Mouse (Mus musculus) frontal cortex, adult 2 months (tissue): ENCODE data around the gene Esrra. TPM values are rescaled to one million over a fixed set of nuclear protein-coding genes. Genes with fewer than 3 reads are reported as not detected.
"Not testable (repeated sequence)": the region's sequence is repeated elsewhere in the genome, so short reads cannot be mapped to it uniquely, and the experiment has no call there.

ENCODE experiments used
- DNase-seq, 2 experiments: peaks; one replicate each; pipeline ENCODE4 v3.0.0; 2022; ENCODE audit warnings: low spot score in 1 of 2; ENCODE audit errors: extremely low spot score in 1 of 2
- polyA plus RNA-seq: library from polyadenylated mRNA; depleted of rRNA; stranded (reverse); fragments of >200 nt; gene quantifications from 2 replicates; pipeline ENCODE4 v1.2.3, GENCODE M21; 2012; rRNA removed

Gene Esrra
- polyA plus RNA-seq, 1 experiment, result 67.7 TPM

GRCm38 (mm10) chr19:6906199-6906598, 15.4 kb downstream of the Esrra start:
- DNase-seq, result no peak

- DNase-seq, result no peak
Measured at GRCm38 (mm10) chr19:6905498-6906159, 16.0 kb downstream of the Esrra start.

DNA sequence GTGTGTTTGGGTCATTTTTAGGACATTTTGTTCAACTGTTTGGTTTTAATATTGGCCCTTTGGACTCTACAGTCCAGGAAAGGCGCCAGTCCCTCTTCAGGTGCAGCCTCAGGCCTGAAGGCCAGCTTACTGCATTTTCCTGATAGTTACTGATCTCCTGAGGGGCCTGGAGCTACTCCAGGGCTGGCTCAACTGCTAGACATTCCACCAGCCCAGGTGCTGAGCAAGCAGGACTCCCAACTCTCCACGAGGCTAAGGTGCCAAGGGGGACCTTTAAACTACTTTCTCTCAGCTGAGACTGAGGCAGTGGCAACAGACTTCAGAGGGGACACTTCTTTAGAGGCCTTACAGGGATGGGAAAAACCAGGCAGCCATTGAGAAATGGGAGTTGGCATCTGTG, 16.8 kb downstream of the Esrra start:
- DNase-seq, result no peak

GRCm38 (mm10) chr19:6903031-6903430, 18.6 kb downstream of the Esrra start:
- DNase-seq, result no peak

DNA sequence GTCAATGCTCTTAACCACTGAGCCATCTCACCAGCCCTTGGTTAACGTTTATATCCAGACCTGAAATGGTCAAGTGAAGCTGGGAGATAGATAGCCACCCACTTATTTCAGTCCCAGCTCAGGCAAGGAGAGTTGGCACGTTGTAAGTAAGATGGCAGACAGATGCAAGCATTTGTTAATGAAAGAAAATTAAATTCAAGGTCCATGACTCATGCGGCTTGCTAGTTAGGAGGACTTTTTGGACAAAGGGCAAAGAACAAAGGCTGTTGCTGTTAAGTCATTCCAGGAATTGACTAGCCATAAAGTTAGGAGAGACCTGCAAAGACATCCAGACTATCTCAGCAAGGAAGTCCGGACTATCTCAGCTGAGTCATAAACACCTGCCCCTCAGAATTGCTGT, 22.0 kb downstream of the Esrra start:
- no peak for DNase-seq

GRCm38 (mm10) chr19:6895608-6896305, 25.9 kb downstream of the Esrra start:
- DNase-seq, result not testable (repeated sequence)

- DNase-seq, result no peak
Measured at GRCm38 (mm10) chr19:6893731-6894451, 27.7 kb downstream of the Esrra start.

- no peak for DNase-seq
Measured at GRCm38 (mm10) chr19:6892512-6892911, 29.1 kb downstream of the Esrra start.

- DNase-seq, result no peak
Measured at GRCm38 (mm10) chr19:6877965-6878364, 43.6 kb downstream of the Esrra start.

- DNase-seq, result no peak
Measured at GRCm38 (mm10) chr19:6876799-6877198, 44.8 kb downstream of the Esrra start.

DNA sequence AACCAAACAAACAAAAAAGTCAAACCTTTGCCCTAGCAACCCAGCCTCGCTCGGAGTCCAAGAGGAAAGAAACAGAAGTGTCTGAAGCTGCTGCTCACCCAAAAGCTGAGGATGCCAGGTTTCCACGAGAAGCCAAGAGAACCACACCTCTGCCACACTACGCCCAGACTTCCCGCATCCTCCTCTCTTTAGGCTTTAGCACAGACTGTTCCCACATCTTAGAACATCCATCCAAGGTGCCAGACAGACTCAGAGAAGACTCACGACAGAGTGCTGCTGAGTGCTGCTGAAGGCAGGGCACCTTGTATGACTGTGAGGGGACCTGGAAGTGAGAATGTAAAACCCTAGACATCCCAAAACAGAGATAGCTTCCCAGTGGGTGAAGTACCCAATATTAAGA, 45.8 kb downstream of the Esrra start:
- DNase-seq, result peak in 1 of 2 experiments; percentile 27

- no peak for DNase-seq
Measured at GRCm38 (mm10) chr19:6874257-6874656, 47.4 kb downstream of the Esrra start.

DNA sequence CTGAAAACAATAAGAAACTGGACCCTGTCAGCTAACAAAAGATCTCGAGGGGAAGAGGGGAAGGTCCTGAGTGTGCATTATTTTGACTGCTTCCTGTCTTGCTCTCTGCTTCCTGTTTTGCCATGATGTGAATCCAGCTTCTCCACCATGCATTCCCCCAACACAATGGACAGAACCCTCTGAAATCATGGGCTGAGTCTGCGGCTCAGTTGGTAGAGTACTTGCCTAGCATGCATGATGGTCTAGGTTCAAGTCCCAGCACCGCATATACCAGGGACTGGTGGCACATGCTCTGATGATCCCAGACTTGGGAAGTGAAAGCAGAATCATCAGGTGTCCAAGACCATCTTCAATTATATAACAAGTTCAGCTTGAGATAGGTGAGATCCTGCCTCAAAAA, 48.9 kb downstream of the Esrra start:
- no peak for DNase-seq

DNA sequence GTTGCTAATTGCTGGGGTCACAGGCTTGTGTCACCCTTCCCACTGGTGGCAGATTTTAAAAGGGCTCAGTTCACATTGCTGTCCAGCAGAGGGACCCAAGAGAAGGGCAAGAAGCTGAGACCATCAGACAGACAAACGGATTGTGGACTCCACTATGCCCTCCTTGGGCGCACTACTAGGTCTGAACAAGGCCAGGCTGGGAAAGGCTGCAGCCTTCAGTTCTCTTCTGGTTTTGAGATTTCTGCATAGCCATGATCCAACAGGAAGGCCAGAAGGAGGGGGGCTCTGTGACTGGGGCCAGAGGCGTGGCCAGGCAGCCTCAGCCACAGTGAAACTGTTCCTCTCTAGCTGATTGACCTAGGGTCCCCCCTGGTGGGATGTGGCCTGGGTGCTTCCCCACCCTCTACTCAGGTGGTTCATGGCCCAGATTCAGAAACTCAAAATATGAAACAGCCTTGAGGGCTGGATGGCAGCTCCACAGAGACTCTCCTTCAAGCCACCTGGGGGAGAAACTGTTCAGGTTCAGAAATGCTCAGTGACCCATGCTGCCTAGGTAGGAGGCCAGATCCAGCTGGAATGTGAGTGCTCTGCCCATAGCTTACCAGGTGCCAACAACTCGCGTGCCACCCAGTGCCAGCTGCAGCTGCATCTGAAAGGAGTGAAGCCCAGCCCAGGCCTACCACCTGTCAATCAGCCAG, 49.9 kb downstream of the Esrra start:
- no peak for DNase-seq

DNA sequence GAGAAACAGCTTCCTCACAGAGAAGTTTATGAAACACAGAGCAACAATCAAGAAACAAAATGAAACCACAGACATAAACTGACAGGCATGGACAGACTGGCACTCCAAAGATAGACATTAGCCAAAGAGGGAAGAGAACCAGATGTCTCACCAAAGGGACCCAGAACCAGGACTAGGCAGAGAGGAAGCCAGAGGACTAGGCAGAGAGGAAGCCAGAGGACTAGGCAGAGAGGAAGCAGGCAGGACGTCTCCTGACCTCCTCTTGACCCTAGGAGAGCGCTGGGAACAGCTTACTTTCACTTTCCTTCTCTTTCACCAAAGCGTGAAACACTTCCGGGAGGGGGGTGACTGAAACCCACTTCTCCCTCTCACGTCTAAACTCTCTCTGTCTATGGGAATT, 52.3 kb downstream of the Esrra start:
- DNase-seq, result no peak

GRCm38 (mm10) chr19:6861451-6861850, 60.2 kb downstream of the Esrra start:
- no peak for DNase-seq

Other genes starting within 250 kb of the Esrra start
- gene Rps6ka4, start 81.2 kb downstream of the Esrra start, polyA plus RNA-seq, result 34.1 and 36.9 TPM in 2 replicates
- gene Ccdc88b, start 63.6 kb downstream of the Esrra start, polyA plus RNA-seq, result 2.5 and 3.8 TPM in 2 replicates
- gene Trmt112, start 12.1 kb downstream of the Esrra start, polyA plus RNA-seq, result 89.9 and 99.5 TPM in 2 replicates
- gene Prdx5, start 11.7 kb downstream of the Esrra start, polyA plus RNA-seq, result 322 and 340 TPM in 2 replicates
- 11.9 and 16.0 TPM in 2 replicates for gene Catsperz, start 3.6 kb upstream of the Esrra start, polyA plus RNA-seq
- 22.3 and 30.5 TPM in 2 replicates for gene Kcnk4, start 12.7 kb upstream of the Esrra start, polyA plus RNA-seq
- gene Bad, start 20.0 kb upstream of the Esrra start, polyA plus RNA-seq, result 55.1 and 65.8 TPM in 2 replicates
- 105 TPM in 2 replicates for gene Gpr137, start 20.7 kb upstream of the Esrra start, polyA plus RNA-seq
- gene Ppp1r14b, start 53.2 kb upstream of the Esrra start, polyA plus RNA-seq, result 56.4 and 59.8 TPM in 2 replicates
- gene Plcb3, start 54.7 kb upstream of the Esrra start, polyA plus RNA-seq, result 19.6 and 21.8 TPM in 2 replicates
- 207 and 212 TPM in 2 replicates for gene Fkbp2, start 58.7 kb upstream of the Esrra start, polyA plus RNA-seq
- 102 and 108 TPM in 2 replicates for gene Vegfb, start 65.8 kb upstream of the Esrra start, polyA plus RNA-seq
- 36.7 and 39.6 TPM in 2 replicates for gene Dnajc4, start 70.8 kb upstream of the Esrra start, polyA plus RNA-seq
- gene Nudt22, start 74.3 kb upstream of the Esrra start, polyA plus RNA-seq, result 12.5 and 12.9 TPM in 2 replicates
- 24.7 and 25.4 TPM in 2 replicates for gene Trpt1, start 74.3 kb upstream of the Esrra start, polyA plus RNA-seq
- gene Fermt3, start 97.7 kb upstream of the Esrra start, polyA plus RNA-seq, result 5.1 and 5.5 TPM in 2 replicates
- gene Stip1, start 118.2 kb upstream of the Esrra start, polyA plus RNA-seq, result 141 and 148 TPM in 2 replicates
- gene Macrod1, start 135.0 kb upstream of the Esrra start, polyA plus RNA-seq, result 22.3 and 27.2 TPM in 2 replicates
- 8.1 TPM in 2 replicates for gene Flrt1, start 183.9 kb upstream of the Esrra start, polyA plus RNA-seq